Mouse (Mus musculus): Measurements from ENCODE around the gene Hsd17b11. TPM values are rescaled to one million over a fixed set of nuclear protein-coding genes. Genes with fewer than 3 reads are reported as not detected.

Gene Hsd17b11
- polyA plus RNA-seq, 1 experiment, result 11.3 TPM

DNA sequence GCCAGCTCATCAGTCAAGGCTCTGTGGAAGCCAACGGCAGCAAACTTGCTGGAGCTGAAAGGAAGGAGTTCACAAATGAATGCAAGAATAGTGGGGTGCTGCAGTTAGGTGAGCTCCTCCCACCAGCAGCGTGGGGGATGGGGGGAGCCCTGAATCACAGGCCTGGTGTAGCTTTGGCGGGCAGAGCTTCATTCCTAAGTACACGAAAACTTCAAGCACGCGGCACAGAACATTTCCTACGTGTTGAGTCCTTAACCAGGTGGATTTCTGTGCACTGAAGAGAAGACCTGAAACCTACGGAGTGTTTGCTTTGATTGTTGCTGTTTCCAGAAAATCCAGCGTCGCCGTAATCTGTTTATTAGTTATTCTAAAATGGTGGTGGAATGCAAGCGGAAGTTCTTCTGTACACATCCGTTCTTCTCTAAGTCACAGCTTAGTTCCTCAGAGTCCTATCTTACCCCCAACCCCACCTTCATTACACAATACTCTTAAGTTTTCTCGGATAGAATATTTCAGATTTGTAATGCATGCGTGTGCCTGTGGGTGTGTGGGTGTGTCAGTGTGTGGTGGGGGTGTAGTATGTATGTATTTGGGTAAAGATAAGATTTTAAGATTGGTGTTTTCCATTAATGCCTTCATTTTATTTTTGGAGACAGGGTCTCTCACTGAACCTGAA is 18.3 kb downstream of the Hsd17b11 start:
- DNase-seq (ENCODE audit: low read depth), result peak; percentile 29
- TF ChIP-seq CTCF (IDR thresholded peaks at IDR 0.05; ENCODE audit: borderline replicate concordance, extremely low read depth, insufficient read depth, insufficient read length), result no peak
- no peak for TF ChIP-seq POLR2A (IDR thresholded peaks at IDR 0.05; ENCODE audit: borderline replicate concordance, extremely low read depth, insufficient read depth, insufficient read length, poor library complexity, severe bottlenecking)

DNA sequence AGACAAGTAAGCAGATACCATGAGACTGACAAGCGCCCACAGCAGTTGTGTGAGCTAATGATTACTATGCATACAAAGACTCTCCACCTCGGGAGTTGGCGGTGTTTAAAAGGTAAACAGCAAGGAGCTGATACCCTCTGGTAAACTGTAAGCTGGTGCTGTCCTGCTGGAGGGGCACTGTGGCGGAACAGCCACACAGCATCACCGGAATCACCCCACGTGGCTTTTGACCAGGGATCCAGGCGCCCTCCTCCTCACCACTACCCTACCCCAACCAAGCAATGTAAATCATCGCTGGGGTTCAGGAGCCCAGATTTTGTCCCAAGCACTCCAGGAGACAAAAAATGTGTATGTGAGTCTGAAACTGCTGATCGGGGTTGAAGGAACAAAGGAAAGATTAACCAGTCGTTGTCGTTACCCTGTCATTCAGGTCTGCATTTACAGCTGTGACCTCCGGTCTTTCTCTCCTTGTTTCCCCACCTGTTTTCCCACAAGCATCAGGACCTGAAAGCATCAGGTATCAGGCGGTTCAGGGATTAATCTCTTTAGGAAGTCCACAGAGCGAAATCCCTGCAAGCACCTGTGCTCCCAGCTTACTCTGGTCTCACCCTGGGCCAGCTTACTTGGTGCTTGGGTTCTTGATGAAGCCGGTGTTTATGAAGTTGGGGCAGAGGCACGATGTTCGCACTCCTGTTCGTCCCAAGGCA is 19.0 kb downstream of the Hsd17b11 start:
- DNase-seq (ENCODE audit: low read depth), result no peak
- TF ChIP-seq POLR2A (IDR thresholded peaks at IDR 0.05; ENCODE audit: borderline replicate concordance, extremely low read depth, insufficient read depth, insufficient read length, poor library complexity, severe bottlenecking), result no peak
- TF ChIP-seq CTCF (IDR thresholded peaks at IDR 0.05; ENCODE audit: borderline replicate concordance, extremely low read depth, insufficient read depth, insufficient read length), result no peak

DNA sequence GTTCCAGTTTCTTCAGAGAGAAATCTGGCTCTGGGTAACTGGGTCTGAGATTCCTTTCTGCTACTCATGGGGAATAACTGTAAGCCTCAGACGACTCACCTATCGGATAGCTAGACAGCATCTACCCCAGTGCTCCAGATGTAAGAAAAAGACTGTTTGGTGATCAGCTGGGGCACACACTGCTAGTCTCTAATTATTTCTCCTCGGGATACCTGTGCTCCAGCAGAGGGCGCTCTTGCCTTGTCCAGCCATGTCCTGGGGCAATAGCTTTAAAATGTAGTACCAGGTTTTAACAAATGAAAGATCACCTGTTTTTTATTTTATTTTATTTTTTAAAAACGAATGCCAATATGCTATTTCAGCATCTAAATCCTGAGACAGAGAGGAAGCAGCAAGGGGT is 22.0 kb downstream of the Hsd17b11 start:
- peak; percentile 86 for TF ChIP-seq CTCF (IDR thresholded peaks at IDR 0.05; ENCODE audit: borderline replicate concordance, extremely low read depth, insufficient read depth, insufficient read length)
- no peak for TF ChIP-seq POLR2A (IDR thresholded peaks at IDR 0.05; ENCODE audit: borderline replicate concordance, extremely low read depth, insufficient read depth, insufficient read length, poor library complexity, severe bottlenecking)
- peak; percentile 84 for DNase-seq (ENCODE audit: low read depth)

DNA sequence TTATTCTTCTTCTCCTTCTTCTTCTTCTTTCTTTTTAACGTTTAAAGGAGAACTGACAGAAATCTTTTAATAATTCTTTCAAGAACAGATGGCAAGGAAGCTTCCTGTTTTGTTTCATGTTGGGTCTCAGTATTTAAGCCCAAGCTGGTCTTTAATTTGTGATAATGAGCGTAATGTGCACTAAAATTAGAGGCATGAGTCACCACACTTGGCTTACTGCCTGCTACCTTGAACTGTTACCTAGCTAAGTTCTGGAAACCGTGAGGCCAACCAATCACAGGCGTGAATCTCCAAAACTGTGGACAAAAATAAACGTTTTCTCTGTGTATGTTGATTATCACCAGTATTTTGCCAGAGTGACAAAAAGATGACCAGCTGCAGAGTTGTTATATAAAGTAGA is 23.0 kb downstream of the Hsd17b11 start:
- TF ChIP-seq POLR2A (IDR thresholded peaks at IDR 0.05; ENCODE audit: borderline replicate concordance, extremely low read depth, insufficient read depth, insufficient read length, poor library complexity, severe bottlenecking) (no peak), CTCF (IDR thresholded peaks at IDR 0.05; ENCODE audit: borderline replicate concordance, extremely low read depth, insufficient read depth, insufficient read length) (no peak)
- peak; percentile 43 for DNase-seq (ENCODE audit: low read depth)

DNA sequence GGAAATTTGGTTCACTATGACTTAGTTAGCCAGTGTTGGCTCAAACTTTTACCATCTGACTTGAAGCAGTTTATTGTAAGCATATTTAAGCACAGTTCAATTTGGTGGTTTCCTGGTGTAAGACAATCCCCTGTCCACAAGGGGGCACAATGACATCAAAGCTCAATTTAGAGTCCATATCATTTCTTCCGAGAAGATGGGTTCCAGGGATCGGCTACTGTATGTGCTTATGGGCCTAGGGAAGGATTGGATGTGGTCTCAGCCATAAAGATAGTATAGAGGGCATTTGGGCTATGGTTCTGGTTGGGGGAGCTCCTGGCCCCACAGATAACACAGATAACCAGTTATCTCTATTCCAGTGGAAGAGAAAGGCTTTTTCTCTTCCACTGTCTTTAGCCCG is 26.5 kb downstream of the Hsd17b11 start:
- DNase-seq (ENCODE audit: low read depth), result peak; percentile 33
- TF ChIP-seq CTCF (IDR thresholded peaks at IDR 0.05; ENCODE audit: borderline replicate concordance, extremely low read depth, insufficient read depth, insufficient read length) (peak; percentile 37; the same call in 1 of the 2 replicates), POLR2A (IDR thresholded peaks at IDR 0.05; ENCODE audit: borderline replicate concordance, extremely low read depth, insufficient read depth, insufficient read length, poor library complexity, severe bottlenecking) (no peak)

DNA sequence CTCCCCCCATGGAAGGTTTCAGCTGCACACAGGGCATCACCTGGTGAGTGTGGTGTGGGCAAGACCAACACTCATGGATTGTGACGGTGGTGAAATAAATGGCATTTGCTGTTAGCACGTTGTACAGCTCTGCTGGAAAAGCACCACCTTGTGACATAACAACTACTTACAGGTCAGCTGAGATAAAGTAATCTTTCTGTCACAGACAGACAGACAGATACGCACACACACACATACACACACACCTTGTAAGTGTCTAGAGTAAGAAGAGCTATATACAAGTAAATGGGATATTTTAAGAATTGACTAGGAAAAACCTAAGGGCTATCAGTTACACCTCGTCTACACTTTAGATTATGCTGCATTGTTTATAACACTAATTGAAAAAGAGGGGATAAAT is 27.1 kb downstream of the Hsd17b11 start:
- no peak for DNase-seq (ENCODE audit: low read depth)
- TF ChIP-seq POLR2A (IDR thresholded peaks at IDR 0.05; ENCODE audit: borderline replicate concordance, extremely low read depth, insufficient read depth, insufficient read length, poor library complexity, severe bottlenecking) (no peak), CTCF (IDR thresholded peaks at IDR 0.05; ENCODE audit: borderline replicate concordance, extremely low read depth, insufficient read depth, insufficient read length) (no peak)

DNA sequence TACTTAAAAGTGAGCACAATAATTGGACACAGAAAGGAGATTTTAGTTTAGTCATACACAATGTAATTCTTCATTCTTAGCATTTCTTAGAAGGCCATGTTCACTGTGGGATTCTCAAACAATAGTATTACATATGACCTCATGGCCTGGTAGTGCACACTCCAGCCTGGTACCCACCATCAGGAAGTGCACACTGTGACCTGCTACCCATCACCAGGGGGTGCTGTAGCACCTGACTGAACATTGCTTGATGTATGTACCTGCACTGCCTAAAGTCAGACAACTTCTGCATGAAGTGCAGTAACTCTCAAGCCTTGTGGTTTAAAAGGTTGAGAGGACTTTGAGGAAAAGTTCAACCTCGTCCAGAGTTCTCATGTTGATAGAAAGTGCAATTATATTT is 28.1 kb downstream of the Hsd17b11 start:
- TF ChIP-seq POLR2A (IDR thresholded peaks at IDR 0.05; ENCODE audit: borderline replicate concordance, extremely low read depth, insufficient read depth, insufficient read length, poor library complexity, severe bottlenecking), result no peak
- peak; percentile 12; the same call in 1 of the 2 replicates for TF ChIP-seq CTCF (IDR thresholded peaks at IDR 0.05; ENCODE audit: borderline replicate concordance, extremely low read depth, insufficient read depth, insufficient read length)
- DNase-seq (ENCODE audit: low read depth), result no peak

DNA sequence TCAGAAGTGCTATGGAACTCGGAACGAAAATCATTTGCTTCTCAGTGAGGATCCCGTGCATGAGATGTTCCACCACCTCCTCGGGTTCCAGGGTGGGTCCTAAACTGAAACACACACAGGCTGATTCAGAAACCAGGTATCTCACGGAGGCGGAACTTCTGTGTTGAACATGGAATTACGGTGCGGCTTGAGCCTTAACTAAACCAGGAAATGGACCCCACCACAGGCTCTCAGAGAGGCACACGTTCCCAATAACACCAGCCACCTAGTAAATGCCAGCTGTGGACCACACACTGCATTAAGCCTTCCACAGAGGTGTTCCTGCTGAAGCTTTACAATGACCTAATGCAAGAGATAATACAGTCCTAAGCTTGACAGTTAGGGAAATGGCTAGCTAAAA is 28.9 kb downstream of the Hsd17b11 start:
- no peak for TF ChIP-seq CTCF (IDR thresholded peaks at IDR 0.05; ENCODE audit: borderline replicate concordance, extremely low read depth, insufficient read depth, insufficient read length)
- no peak for TF ChIP-seq POLR2A (IDR thresholded peaks at IDR 0.05; ENCODE audit: borderline replicate concordance, extremely low read depth, insufficient read depth, insufficient read length, poor library complexity, severe bottlenecking)
- no peak for DNase-seq (ENCODE audit: low read depth)

DNA sequence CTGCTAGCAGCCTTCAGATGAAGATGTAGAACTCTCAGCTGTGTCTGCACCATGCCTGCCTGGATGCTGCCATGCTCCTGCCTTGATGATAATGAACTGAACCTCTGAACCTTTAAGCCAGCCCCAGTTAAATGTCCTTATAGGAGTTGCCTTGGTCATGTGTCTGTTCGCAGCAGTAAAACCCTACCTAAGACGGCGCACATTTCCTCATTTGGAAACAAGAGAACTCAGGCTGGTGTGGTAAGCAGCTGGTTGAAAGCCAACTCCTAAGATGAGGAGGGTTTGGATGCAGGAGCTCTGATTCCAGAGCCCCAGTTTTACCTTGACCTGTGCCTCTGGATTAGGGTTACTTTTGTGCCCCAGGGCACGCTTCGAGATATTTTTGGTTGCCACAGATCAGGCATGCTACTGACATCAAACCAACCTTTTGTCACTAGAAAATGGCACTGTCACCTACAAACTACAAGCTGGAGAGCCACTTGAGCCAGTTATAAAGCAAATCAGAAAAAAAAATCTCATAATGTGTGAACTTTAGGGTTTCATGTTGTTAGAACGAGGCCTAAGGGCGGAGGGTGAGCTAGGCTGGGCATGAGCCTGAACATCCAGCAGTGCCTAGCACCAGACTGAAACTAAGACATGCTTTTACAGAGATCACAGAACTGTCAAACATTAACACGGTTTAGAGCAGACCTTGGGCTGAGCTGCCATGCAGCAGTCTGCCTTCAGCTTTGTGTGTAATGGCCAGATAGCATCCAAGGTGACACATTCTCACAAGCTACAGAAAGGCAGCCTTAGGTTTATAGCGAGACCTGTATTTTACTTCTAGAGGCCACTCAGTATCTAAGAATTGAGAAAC is 40.8 kb downstream of the Hsd17b11 start:
- TF ChIP-seq CTCF (IDR thresholded peaks at IDR 0.05; ENCODE audit: borderline replicate concordance, extremely low read depth, insufficient read depth, insufficient read length), result no peak
- no peak for DNase-seq (ENCODE audit: low read depth)

DNA sequence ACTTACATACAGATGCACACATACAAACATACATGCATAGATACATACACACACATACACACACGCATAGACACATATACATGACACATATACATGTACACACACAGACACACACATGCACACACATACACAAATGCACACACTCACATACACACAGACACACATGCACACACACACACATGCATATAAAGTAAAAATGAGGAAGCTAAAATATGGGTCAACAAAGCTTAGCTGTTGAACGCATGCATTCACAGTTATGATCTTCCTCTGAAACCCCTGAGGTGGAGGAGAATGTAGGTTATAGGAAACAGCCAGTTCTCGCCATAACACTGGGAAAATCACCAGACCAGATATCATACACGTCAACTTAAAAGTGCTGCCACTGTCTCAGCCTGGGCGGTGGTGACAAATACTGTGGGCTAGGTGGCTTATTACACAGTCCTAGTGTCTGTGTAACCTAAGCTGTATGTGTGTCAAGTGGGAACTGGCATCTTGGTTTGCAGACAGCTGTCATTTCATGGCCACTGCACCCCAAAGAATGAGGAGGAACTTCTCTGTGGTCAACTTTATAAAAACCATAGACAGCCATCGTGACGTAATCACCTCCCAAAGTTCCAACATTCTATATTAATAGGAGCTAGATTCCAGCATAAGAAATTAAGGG is 43.7 kb downstream of the Hsd17b11 start:
- DNase-seq (ENCODE audit: low read depth), result no peak
- TF ChIP-seq CTCF (IDR thresholded peaks at IDR 0.05; ENCODE audit: borderline replicate concordance, extremely low read depth, insufficient read depth, insufficient read length) (no peak), POLR2A (IDR thresholded peaks at IDR 0.05; ENCODE audit: borderline replicate concordance, extremely low read depth, insufficient read depth, insufficient read length, poor library complexity, severe bottlenecking) (no peak)

DNA sequence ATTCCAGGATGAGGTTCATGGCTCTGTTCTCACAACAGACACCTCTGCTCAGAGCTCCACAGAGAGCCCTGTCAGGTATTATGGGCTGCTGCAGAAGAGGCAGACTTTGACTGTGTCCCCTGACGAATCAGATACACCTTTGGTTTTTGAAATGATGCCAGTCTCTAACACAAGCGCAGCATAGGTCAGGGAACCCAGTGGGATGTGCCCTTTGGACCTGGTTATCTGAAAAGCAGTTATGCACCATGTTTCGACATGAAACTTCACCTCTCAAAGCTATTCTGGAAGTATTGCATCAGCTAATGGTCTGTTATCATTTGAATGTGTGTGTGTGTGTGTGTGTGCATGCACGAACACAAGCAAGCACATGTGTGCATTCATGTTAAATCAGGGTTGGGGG is 44.4 kb downstream of the Hsd17b11 start, which contains the start of gene Hsd17b13:
Hsd17b13 (minus strand) TSS at position 114 of the 400 bp plus-strand sequence.
- no peak for DNase-seq (ENCODE audit: low read depth)
- TF ChIP-seq CTCF (IDR thresholded peaks at IDR 0.05; ENCODE audit: borderline replicate concordance, extremely low read depth, insufficient read depth, insufficient read length), result no peak
- no peak for TF ChIP-seq POLR2A (IDR thresholded peaks at IDR 0.05; ENCODE audit: borderline replicate concordance, extremely low read depth, insufficient read depth, insufficient read length, poor library complexity, severe bottlenecking)

Measured in brain, embryonic 14.5 days (tissue).